ENCODE assay signal across 9 mouse cellular contexts in genomic region chr12:76552321-76552720, GRCm38 (mm10). TPM values are rescaled to one million over a fixed set of nuclear protein-coding genes. Genes with fewer than 3 reads are reported as not detected.
DNase-seq lines count a peak whose midpoint lies in the region; ATAC-seq and TF ChIP-seq lines count a peak whose summit lies in the region.
"Had no signal": no experiment of that assay in that cellular context is flagged by ENCODE, and none has a peak within 500 bp of the region (broad histone marks: within the 10 kb centered on the region; RNA-seq: fewer than 3 reads in every experiment).

No protein-coding gene starts in this region.

- H3K79me2 ChIP-seq in MEL (ENCODE audit: control insufficient read depth, insufficient read depth, low read length, poor library complexity) (no peaks in the 10 kb centered on the region), macrophage (ENCODE audit: inconsistent target) (peaks cover 83% of the 10 kb centered on the region)

- TF ChIP-seq CTCF in MEL (IDR thresholded peaks at IDR 0.05 in 2 of 3, conservative IDR thresholded peaks at IDR 0.05 in 1 of 3; ENCODE audit: control insufficient read depth in 1 of 3, insufficient read depth in 1 of 3, low read depth in 2 of 3, low read length in 3 of 3, poor library complexity in 1 of 3, severe bottlenecking in 1 of 3), result no peak

- peak in 1 of 2 experiments; percentile 30; a peak in 2 of 4 replicates for TF ChIP-seq EP300 in MEL (IDR thresholded peaks at IDR 0.05; ENCODE audit: low read depth in 1 of 2, low read length in 2 of 2)

- H3K27ac ChIP-seq in MEL (ENCODE audit: control insufficient read depth, low read depth, low read length) (peak overlapping the region; percentile 46), macrophage (peak overlapping the region; percentile 60)
- H3K27ac ChIP-seq: limb, embryonic 12.5 days had no signal

- H3K4me1 ChIP-seq in MEL (ENCODE audit: control insufficient read depth in 1 of 2, insufficient read depth in 2 of 2, low read length in 2 of 2), result peaks cover 7 to 27% of the 10 kb centered on the region in 2 experiments

- no peaks in the 10 kb centered on the region for H3K9me3 ChIP-seq in MEL (replicated peaks; ENCODE audit: insufficient read depth, low read length)
- H3K9me3 ChIP-seq: limb, embryonic 12.5 days had no signal

- no peak for TF ChIP-seq RAD21 in MEL (IDR thresholded peaks at IDR 0.05; ENCODE audit: low read depth, low read length)

- H3K36me3 ChIP-seq in MEL (ENCODE audit: control insufficient read depth in 1 of 2, insufficient read depth in 2 of 2, low read length in 2 of 2), result peaks cover 0 to 18% of the 10 kb centered on the region in 2 experiments; a peak in 2 of 4 replicates
- no peaks in the 10 kb centered on the region for H3K36me3 ChIP-seq in macrophage (ENCODE audit: inconsistent target)
- H3K36me3 ChIP-seq: limb, embryonic 12.5 days had no signal

- H3K4me3 ChIP-seq in MEL (ENCODE audit: control insufficient read depth in 1 of 2, insufficient read depth in 1 of 2, low read depth in 2 of 2, low read length in 2 of 2), result no peak overlapping the region; a peak in 1 of 4 replicates
- H3K4me3 ChIP-seq in macrophage (ENCODE audit: inconsistent target), result no peak overlapping the region
- H3K4me3 ChIP-seq: limb, embryonic 12.5 days had no signal

- peak; percentile 91 for DNase-seq in MEL (ENCODE audit: low read depth, low spot score)
- peak; percentile 76 for DNase-seq in adrenal gland, postnatal 10 days
- DNase-seq in heart, postnatal 4 days, result peak; percentile 83
- DNase-seq in cerebellum, postnatal 4 days (ENCODE audit: low spot score in 2 of 2), result no peak
- DNase-seq: cerebellum, adult 9-10 months had no signal

- TF ChIP-seq POLR2A in MEL (IDR thresholded peaks at IDR 0.05; ENCODE audit: control insufficient read depth in 1 of 2, insufficient read depth in 1 of 2, low read depth in 1 of 2, low read length in 2 of 2, poor library complexity in 1 of 2), result no peak

- H3K9ac ChIP-seq in MEL (ENCODE audit: control insufficient read depth, low read depth, low read length, poor library complexity, severe bottlenecking), result no peak overlapping the region
- H3K9ac ChIP-seq: limb, embryonic 12.5 days had no signal

- no peak for ATAC-seq in inflammation-experienced regulatory T-cells, adult 6 months
- ATAC-seq in erythroid progenitor cell, adult 5-6 weeks (replicated peaks; ENCODE audit: low FRiP score, poor library complexity, severe bottlenecking), result no peak

- 39% methylated on average over 8 of the region's 8 CpGs for WGBS in macrophage (ENCODE audit: missing documents)

- no peaks in the 10 kb centered on the region for H3K27me3 ChIP-seq in MEL (ENCODE audit: control insufficient read depth in 1 of 2, insufficient read depth in 2 of 2, low read length in 2 of 2)
- H3K27me3 ChIP-seq: limb, embryonic 12.5 days had no signal

TF ChIP-seq in MEL, 35 proteins besides CTCF, POLR2A, EP300 and RAD21:
- TF ChIP-seq ETS1 (IDR thresholded peaks at IDR 0.05; ENCODE audit: low read depth, low read length) (peak; percentile 80), SMC3 (IDR thresholded peaks at IDR 0.05; ENCODE audit: low read depth, low read length) (no peak; the same call in 1 of the 2 replicates), TCF12 (IDR thresholded peaks at IDR 0.05; ENCODE audit: low read depth, low read length) (peak; percentile 57; the same call in 1 of the 2 replicates), TBP (IDR thresholded peaks at IDR 0.05; ENCODE audit: low read depth, low read length) (peak; percentile 75; the same call in 1 of the 2 replicates), ELF1 (IDR thresholded peaks at IDR 0.05; ENCODE audit: low read depth, low read length) (no peak), GATA1 (IDR thresholded peaks at IDR 0.05; ENCODE audit: low read depth, low read length) (peak; percentile 63; the same call in 1 of the 2 replicates), SIN3A (IDR thresholded peaks at IDR 0.05; ENCODE audit: low read length) (peak; percentile 19), RCOR1 (IDR thresholded peaks at IDR 0.05; ENCODE audit: low read depth, low read length) (peak; percentile 42; the same call in 1 of the 2 replicates), TAL1 (IDR thresholded peaks at IDR 0.05; ENCODE audit: low read length) (peak; percentile 61)

RNA-seq across cellular contexts. Expression of gene Plekhg3, which starts 21.6 kb away (rescaled TPM):
- 0.92 and 1.9 TPM in 2 replicates for total RNA-seq in MEL (2012; rRNA removed)
- polyA plus RNA-seq in MEL (2012; ENCODE audit: insufficient read depth in 1 of 2, insufficient read length in 2 of 2, low read depth in 1 of 2, low replicate concordance in 2 of 2, missing spikeins in 1 of 2), result 1 to 10 TPM in 1 of 2 experiments, not detected in 1; 7.0 TPM
- total RNA-seq in adrenal gland, postnatal 10 days (2021), result 10 to 100 TPM; 21.1 to 22.0 TPM
- 10 to 100 TPM; 29.5 TPM for total RNA-seq in heart, postnatal 4 days (2021)
- total RNA-seq in macrophage (2018; cell fraction: chromatin; rRNA removed), result 100 to 1,000 TPM in 8 of 26 experiments, 10 to 100 TPM in 17, 1 to 10 TPM in 1; 6.3 to 176 (median 84.9) TPM
- total RNA-seq in macrophage (2018; cell fraction: cytosol; rRNA removed), result 10 to 100 TPM in 20 of 26 experiments, 1 to 10 TPM in 6; 2.1 to 26.3 (median 14.4) TPM
- 100 to 1,000 TPM in 1 of 26 experiments, 10 to 100 TPM in 20, 1 to 10 TPM in 5; 5.4 to 103 (median 30.6) TPM for total RNA-seq in macrophage (2018; cell fraction: nucleus; rRNA removed)
- 13.1 to 22.6 TPM (median 20.1 TPM) in 3 replicates for polyA plus RNA-seq in macrophage (2018)
- polyA plus RNA-seq in inflammation-experienced regulatory T-cells, adult 6 months (2017; shearing (Covaris generic)), result 1 to 10 TPM; 1.9 to 3.5 (median 2.9) TPM
- 1.8 and 4.6 TPM in 2 replicates for total RNA-seq in erythroid progenitor cell, adult 5-6 weeks (2015; ENCODE audit: low replicate concordance)
- total RNA-seq in erythroid progenitor cell, adult 5-6 weeks (2017; ENCODE audit: low replicate concordance), result 2.4 and 3.4 TPM in 2 replicates

Comparison
In these comparisons a context has a peak if more than half of its experiments do, and no peak if none do; other contexts are left out.
1. DNase-seq: peak in MEL (single experiment), adrenal gland, postnatal 10 days (single experiment) and heart, postnatal 4 days (single experiment); none in cerebellum, postnatal 4 days (0 of 2).